Mouse (Mus musculus) CD8-positive naive resting alpha-beta T cell, adult 57 days (primary cell): ENCODE results near the gene Ccl6. TPM values are rescaled to one million over a fixed set of nuclear protein-coding genes. Genes with fewer than 3 reads are reported as not detected.

Experiments used
- total RNA-seq: library from RNA; stranded (reverse); gene quantifications from one replicate; pipeline ENCODE4 v1.2.4, GENCODE M21; 2023

Gene Ccl6
- total RNA-seq, result 4.1 TPM

GRCm38 (mm10) chr11:83592853-83593252 lies at the start of gene Ccl6:
TSS of gene Ccl6 (minus strand) at chr11:83593087.

DNA sequence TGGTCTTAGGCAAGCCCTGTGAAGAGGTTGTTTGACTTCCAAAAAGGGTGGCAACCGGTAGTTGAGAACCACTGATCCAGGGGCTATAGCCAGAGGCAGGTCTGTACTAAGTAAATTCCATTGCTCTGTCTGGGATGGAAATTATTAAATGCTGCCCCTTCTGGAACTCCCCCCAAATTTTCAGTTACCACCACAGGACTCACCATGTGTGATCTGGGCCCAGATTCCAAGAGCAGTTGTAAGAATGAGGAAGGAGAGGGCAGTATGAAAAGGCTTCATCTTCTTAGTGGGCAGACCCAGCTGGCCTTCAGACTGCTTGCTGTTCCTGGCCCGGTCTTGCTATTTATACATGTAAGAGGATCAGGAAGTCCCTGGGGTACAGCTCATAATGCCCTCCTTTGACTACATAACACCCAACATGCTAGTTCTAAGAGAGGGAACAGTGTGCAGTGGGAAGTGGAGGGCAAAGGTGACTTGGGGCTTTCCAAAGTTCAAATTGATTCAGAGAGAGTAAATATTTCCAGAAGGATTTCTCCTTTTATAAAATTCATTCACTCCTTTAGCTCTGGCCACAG lies 14.6 kb downstream of the Ccl6 start, which contains the start of gene Ccl9:
TSS of gene Ccl9 (minus strand) at position 451 of the 575 bp plus-strand sequence.

Other genes with a start within 250 kb of the Ccl6 start
- gene Rasl10b, start 183.9 kb downstream of the Ccl6 start, total RNA-seq, result 0.89 TPM
- gene Gas2l2, start 163.6 kb downstream of the Ccl6 start, total RNA-seq, result not detected
- not detected for gene 1700020L24Rik, start 155.4 kb downstream of the Ccl6 start, total RNA-seq
- gene Mmp28, start 130.0 kb downstream of the Ccl6 start, total RNA-seq, result not detected
- gene Taf15, start 120.0 kb downstream of the Ccl6 start, total RNA-seq, result 145 TPM
- not detected for gene Heatr9, start 70.9 kb downstream of the Ccl6 start, total RNA-seq
- gene Ccl5, start 62.6 kb downstream of the Ccl6 start, total RNA-seq, result 19.3 TPM
- gene Ccl9, start 14.5 kb downstream of the Ccl6 start, total RNA-seq, result 0.49 TPM
- gene Rpl9-ps1, start 52.5 kb upstream of the Ccl6 start, total RNA-seq, result not detected
- gene Ccl3, start 56.3 kb upstream of the Ccl6 start, total RNA-seq, result 7.2 TPM
- gene Ccl4, start 69.5 kb upstream of the Ccl6 start, total RNA-seq, result 7.4 TPM
- not detected for gene Wfdc17, start 110.9 kb upstream of the Ccl6 start, total RNA-seq
- gene Wfdc18, start 115.9 kb upstream of the Ccl6 start, total RNA-seq, result not detected
- gene Wfdc21, start 153.9 kb upstream of the Ccl6 start, total RNA-seq, result not detected
- gene Heatr6, start 160.6 kb upstream of the Ccl6 start, total RNA-seq, result 36.4 TPM